9 mouse cellular contexts compared by ENCODE assay signal in the genomic region with DNA sequence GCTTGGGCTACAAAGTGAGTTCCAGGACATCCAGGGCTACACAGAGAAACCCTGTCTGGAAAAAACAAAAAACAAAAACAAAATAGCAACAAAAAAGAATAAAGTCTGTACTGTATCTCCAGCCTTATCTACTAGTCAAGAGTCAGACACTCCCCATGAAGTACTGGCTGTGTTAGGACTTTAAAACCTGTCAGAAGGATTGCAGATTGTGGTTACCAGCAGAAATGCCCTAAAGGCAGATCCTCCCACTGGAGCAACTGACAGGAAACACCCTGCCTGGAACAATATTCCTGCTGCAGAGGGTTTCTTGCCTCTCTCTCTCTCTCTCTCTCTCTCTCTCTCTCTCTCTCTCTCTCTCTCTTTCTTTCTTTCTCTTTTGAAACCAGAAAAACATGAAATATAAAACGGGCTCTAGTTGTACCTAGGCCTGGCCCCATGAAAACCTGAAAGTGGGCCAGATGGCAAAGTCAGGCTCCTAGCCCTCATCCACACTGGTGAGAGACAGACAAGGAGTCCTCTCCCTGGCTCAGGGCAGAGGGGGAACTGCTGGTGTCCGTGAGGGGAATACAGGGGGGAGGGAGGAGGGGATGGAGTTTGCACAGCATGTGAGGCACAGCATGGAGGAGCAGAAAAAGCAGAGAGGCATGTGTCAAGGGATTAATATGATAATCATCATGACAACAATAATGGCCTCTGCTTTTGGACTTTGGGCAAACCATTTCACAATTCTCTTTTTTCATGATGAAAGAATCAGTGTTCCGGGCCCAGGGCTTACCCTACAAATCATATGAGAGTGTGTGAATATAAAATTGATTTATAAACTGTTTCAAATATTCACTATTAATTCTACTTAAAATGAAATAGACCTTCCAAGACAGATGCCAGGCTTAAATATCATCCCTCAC. TPM values are rescaled to one million over a fixed set of nuclear protein-coding genes. Genes with fewer than 3 reads are reported as not detected.
DNase-seq lines count a peak whose midpoint lies in the region; ATAC-seq lines count a peak whose summit lies in the region.
"Had no signal": no experiment of that assay in that cellular context is flagged by ENCODE, and none has a peak within 500 bp of the region (broad histone marks: within the 10 kb centered on the region; RNA-seq: fewer than 3 reads in every experiment).

No protein-coding gene starts in this region.

- no peak overlapping the region for H3K4me2 ChIP-seq in heart, embryonic 11.5 days

- WGBS in heart, embryonic 11.5 days (ENCODE audit: insufficient replicate concordance), result 60% methylated on average over 3 of the region's 3 CpGs

- H3K4me3 ChIP-seq in heart, embryonic 11.5 days (ENCODE audit: low read depth, low read length), result no peak overlapping the region

- H3K9ac ChIP-seq in heart, embryonic 11.5 days (ENCODE audit: low read depth, low read length), result no peak overlapping the region

- no peak for ATAC-seq in heart, embryonic 11.5 days (replicated peaks; ENCODE audit: insufficient number of reproducible peaks, low FRiP score, low TSS enrichment)
- ATAC-seq in megakaryocyte progenitor cell, adult 5-6 weeks (replicated peaks; ENCODE audit: poor library complexity), result peak; percentile 46

- no peaks in the 10 kb centered on the region for H3K36me3 ChIP-seq in heart, embryonic 11.5 days (ENCODE audit: control insufficient read depth, insufficient read depth, low read length)

- no peaks in the 10 kb centered on the region for H3K27me3 ChIP-seq in heart, embryonic 11.5 days (ENCODE audit: control insufficient read depth, insufficient read depth, low read length)

- H3K9me3 ChIP-seq in heart, embryonic 11.5 days (replicated peaks; ENCODE audit: control insufficient read depth, low read length), result peaks cover 4% of the 10 kb centered on the region; the same call in 1 of the 2 replicates

- peaks cover 15% of the 10 kb centered on the region for H3K4me1 ChIP-seq in heart, embryonic 11.5 days (ENCODE audit: control insufficient read depth, insufficient read depth, low read length)

- H3K27ac ChIP-seq in heart, embryonic 11.5 days (ENCODE audit: low read depth, low read length), result peak overlapping the region; percentile 41; the same call in 1 of the 2 replicates

- intact Hi-C loops in heart, postnatal 25 days (cut with DNase I), result no loop called here

- no peak for DNase-seq in heart, postnatal 25 days (ENCODE audit: low spot score)
- DNase-seq in MEL-GATA-1-ER (ENCODE audit: extremely low read depth, low read depth), result peak; percentile 37
- peak; percentile 72 for DNase-seq in gonadal fat pad, adult 2 months (ENCODE audit: low read depth)
- no peak for DNase-seq in thymus, postnatal 4 days
- DNase-seq in thymus, postnatal 36 days, result no peak
- no peak for DNase-seq in thymus, postnatal 25 days

RNA-seq across cellular contexts. Expression of gene Gm11084, which starts 19.3 kb away (rescaled TPM):
- not detected in 2 replicates for polyA plus RNA-seq in heart, embryonic 11.5 days (2014; fragmentation: Nextera tagmentation; extraction: Ambion mirVana)
- not detected for total RNA-seq in heart, postnatal 25 days (2021)
- not detected in 2 replicates for polyA plus RNA-seq in gonadal fat pad, adult 2 months (2012; rRNA removed)
- not detected in 2 replicates for total RNA-seq in megakaryocyte progenitor cell, adult 5-6 weeks (2015)
- not detected in 2 replicates for total RNA-seq in megakaryocyte progenitor cell, adult 5-6 weeks (2017)
- total RNA-seq: gastrocnemius, adult 8-10 months had no signal

RNA-seq across cellular contexts. Expression of gene Sp3, which starts 25.6 kb away (rescaled TPM):
- polyA plus RNA-seq in heart, embryonic 11.5 days (2014; fragmentation: Nextera tagmentation; extraction: Ambion mirVana), result 37.0 and 40.2 TPM in 2 replicates
- total RNA-seq in heart, postnatal 25 days (2021), result 10 to 100 TPM; 34.8 to 38.9 TPM
- 21.9 and 24.8 TPM in 2 replicates for polyA plus RNA-seq in gonadal fat pad, adult 2 months (2012; rRNA removed)
- 108 and 111 TPM in 2 replicates for total RNA-seq in megakaryocyte progenitor cell, adult 5-6 weeks (2015)
- 109 and 114 TPM in 2 replicates for total RNA-seq in megakaryocyte progenitor cell, adult 5-6 weeks (2017)

Comparison
In these comparisons a context has a peak if more than half of its experiments do, and no peak if none do; other contexts are left out.
1. DNase-seq: peak in MEL-GATA-1-ER (single experiment) and gonadal fat pad, adult 2 months (single experiment); none in heart, postnatal 25 days (single experiment), thymus, postnatal 4 days (single experiment), thymus, postnatal 36 days (0 of 2) and thymus, postnatal 25 days (single experiment).